ENCODE assay signal across 18 mouse cellular contexts in the genomic region with DNA sequence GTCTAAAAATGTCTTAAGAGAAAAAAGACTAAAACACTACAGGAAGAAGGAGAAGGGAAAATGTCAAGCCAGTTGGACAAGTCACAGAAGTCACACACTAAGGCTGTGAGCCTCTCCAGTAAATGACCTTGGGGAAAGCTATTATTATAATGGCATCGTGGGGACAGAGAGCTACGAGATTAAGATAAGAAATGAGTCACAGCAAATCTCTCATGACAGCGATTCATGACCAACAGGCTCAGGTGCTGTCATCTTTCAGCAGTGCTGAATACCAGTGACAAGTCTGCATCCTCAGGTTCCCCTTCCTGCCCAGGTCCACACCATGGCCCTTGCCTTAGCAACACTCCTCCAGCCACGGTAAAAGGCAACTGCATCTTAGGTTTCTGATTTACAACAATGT. TPM values are rescaled to one million over a fixed set of nuclear protein-coding genes. Genes with fewer than 3 reads are reported as not detected.
DNase-seq lines count a peak whose midpoint lies in the region; ATAC-seq and TF ChIP-seq lines count a peak whose summit lies in the region.
"Had no signal": no experiment of that assay in that cellular context is flagged by ENCODE, and none has a peak within 500 bp of the region (broad histone marks: within the 10 kb centered on the region; RNA-seq: fewer than 3 reads in every experiment).

No protein-coding gene starts in this region.

- H3K27ac ChIP-seq in hindbrain, postnatal 0 days: no peak overlapping the region
- no peak overlapping the region for H3K27ac ChIP-seq in hindbrain, embryonic 10.5 days
- H3K27ac ChIP-seq in heart, embryonic 13.5 days (replicated peaks): peak overlapping the region; percentile 79
- no peak overlapping the region for H3K27ac ChIP-seq in liver, postnatal 0 days (ENCODE audit: low read depth)
- no peak overlapping the region for H3K27ac ChIP-seq in cerebellum, adult 2 months (ENCODE audit: insufficient read depth, low read length)
- H3K27ac ChIP-seq: embryonic facial prominence, embryonic 13.5 days; hindbrain, embryonic 15.5 days; limb, embryonic 15.5 days; macrophage had no signal

- no peaks in the 10 kb centered on the region for H3K9me3 ChIP-seq in hindbrain, postnatal 0 days (ENCODE audit: low read length)
- no peaks in the 10 kb centered on the region for H3K9me3 ChIP-seq in hindbrain, embryonic 10.5 days
- no peaks in the 10 kb centered on the region for H3K9me3 ChIP-seq in heart, embryonic 13.5 days
- H3K9me3 ChIP-seq in liver, postnatal 0 days (ENCODE audit: low read length): no peaks in the 10 kb centered on the region
- H3K9me3 ChIP-seq: embryonic facial prominence, embryonic 13.5 days; hindbrain, embryonic 15.5 days; limb, embryonic 15.5 days had no signal

- 76% methylated on average over 4 of the region's 4 CpGs for WGBS in hindbrain, postnatal 0 days
- 94% methylated on average over 4 of the region's 4 CpGs for WGBS in hindbrain, embryonic 10.5 days
- 27% methylated on average over 4 of the region's 4 CpGs for WGBS in heart, embryonic 13.5 days
- 67% methylated on average over 4 of the region's 4 CpGs for WGBS in liver, postnatal 0 days (ENCODE audit: insufficient replicate concordance)
- 33% methylated on average over 4 of the region's 4 CpGs for WGBS in cerebellum, adult 2 months

- TF ChIP-seq EP300 in liver, postnatal 0 days (IDR thresholded peaks at IDR 0.05; ENCODE audit: low read depth): no peak

- no peak for TF ChIP-seq CTCF in hindbrain, postnatal 0 days (IDR thresholded peaks at IDR 0.05; ENCODE audit: low read depth)
- TF ChIP-seq CTCF in liver, postnatal 0 days (IDR thresholded peaks at IDR 0.05; ENCODE audit: low read depth): no peak
- no peak for TF ChIP-seq CTCF in cerebellum, adult 2 months (IDR thresholded peaks at IDR 0.05; ENCODE audit: borderline replicate concordance, insufficient read depth, low read depth, low read length)

- no peaks in the 10 kb centered on the region for H3K27me3 ChIP-seq in hindbrain, postnatal 0 days (ENCODE audit: insufficient read depth, low read length)
- H3K27me3 ChIP-seq in hindbrain, embryonic 10.5 days (ENCODE audit: insufficient read depth, poor library complexity, severe bottlenecking): no peaks in the 10 kb centered on the region
- no peaks in the 10 kb centered on the region for H3K27me3 ChIP-seq in heart, embryonic 13.5 days (replicated peaks)
- H3K27me3 ChIP-seq in liver, postnatal 0 days (ENCODE audit: insufficient read depth, low read length): no peaks in the 10 kb centered on the region
- no peaks in the 10 kb centered on the region for H3K27me3 ChIP-seq in cerebellum, adult 2 months (ENCODE audit: control insufficient read depth, insufficient read depth, low read length)
- H3K27me3 ChIP-seq: embryonic facial prominence, embryonic 13.5 days; hindbrain, embryonic 15.5 days; limb, embryonic 15.5 days had no signal

- no peak overlapping the region for H3K4me2 ChIP-seq in hindbrain, postnatal 0 days (ENCODE audit: low read depth, low read length)
- 0 out of 2 replicates have a peak overlapping the region, but pooled peaks have one; percentile 13 for H3K4me2 ChIP-seq in heart, embryonic 13.5 days
- H3K4me2 ChIP-seq in liver, postnatal 0 days (ENCODE audit: low read depth, low read length): no peak overlapping the region
- H3K4me2 ChIP-seq: embryonic facial prominence, embryonic 13.5 days; hindbrain, embryonic 15.5 days; limb, embryonic 15.5 days had no signal

- H3K9ac ChIP-seq in hindbrain, postnatal 0 days (replicated peaks; ENCODE audit: low read length): no peak overlapping the region
- no peak overlapping the region for H3K9ac ChIP-seq in heart, embryonic 13.5 days
- H3K9ac ChIP-seq in liver, postnatal 0 days (replicated peaks): no peak overlapping the region
- H3K9ac ChIP-seq: embryonic facial prominence, embryonic 13.5 days; hindbrain, embryonic 15.5 days; limb, embryonic 15.5 days had no signal

- no peak for ATAC-seq in hindbrain, postnatal 0 days
- ATAC-seq in heart, embryonic 13.5 days (ENCODE audit: extremely low read depth, insufficient number of reproducible peaks, low FRiP score, low TSS enrichment): peak; percentile 58; the same call in 1 of the 2 replicates
- ATAC-seq in megakaryocyte progenitor cell, adult 5-6 weeks (replicated peaks; ENCODE audit: poor library complexity): peak; percentile 26; the same call in 1 of the 2 replicates
- no peak for ATAC-seq in liver, postnatal 0 days
- ATAC-seq: midbrain, embryonic 16.5 days had no signal

- peak; percentile 23 to 58 for DNase-seq in adrenal gland, adult (ENCODE audit: inconsistent age in 2 of 2, low spot score in 1 of 2)
- no peak for DNase-seq in adrenal gland, postnatal 4 days (ENCODE audit: low spot score in 2 of 2)
- DNase-seq in hindbrain, postnatal 0 days (ENCODE audit: low spot score): peak; percentile 15
- DNase-seq in hindbrain, embryonic 10.5 days (ENCODE audit: low spot score): no peak
- DNase-seq in liver, postnatal 0 days: no peak
- no peak for DNase-seq in cerebellum, adult 2 months
- DNase-seq: gastrocnemius, postnatal 36 days; kidney, adult 8-10 months; kidney, postnatal 36 days; lung, adult 2 months; right cerebral cortex, postnatal 25 days had no signal

- no peaks in the 10 kb centered on the region for H3K36me3 ChIP-seq in hindbrain, postnatal 0 days (ENCODE audit: insufficient read depth, low read length)
- H3K36me3 ChIP-seq in hindbrain, embryonic 10.5 days: peaks cover 41% of the 10 kb centered on the region
- peaks cover 12% of the 10 kb centered on the region for H3K36me3 ChIP-seq in heart, embryonic 13.5 days
- H3K36me3 ChIP-seq in liver, postnatal 0 days (replicated peaks; ENCODE audit: insufficient read depth, low read length): no peaks in the 10 kb centered on the region; the same call in 1 of the 2 replicates
- H3K36me3 ChIP-seq: hindbrain, embryonic 15.5 days; limb, embryonic 15.5 days had no signal

- TF ChIP-seq POLR2A in cerebellum, adult 2 months (IDR thresholded peaks at IDR 0.05; ENCODE audit: borderline replicate concordance, insufficient read depth, low read length): no peak

- no peak overlapping the region for H3K4me3 ChIP-seq in hindbrain, postnatal 0 days (ENCODE audit: low read length)
- H3K4me3 ChIP-seq in hindbrain, embryonic 10.5 days: no peak overlapping the region
- H3K4me3 ChIP-seq in heart, embryonic 13.5 days: no peak overlapping the region
- H3K4me3 ChIP-seq in liver, postnatal 0 days (ENCODE audit: low read depth, low read length): no peak overlapping the region
- no peak overlapping the region for H3K4me3 ChIP-seq in cerebellum, adult 2 months (replicated peaks; ENCODE audit: insufficient read depth, low read depth, low read length)
- H3K4me3 ChIP-seq: embryonic facial prominence, embryonic 13.5 days; hindbrain, embryonic 15.5 days; limb, embryonic 15.5 days had no signal

- H3K4me1 ChIP-seq in hindbrain, postnatal 0 days (ENCODE audit: insufficient read depth, low read length): no peaks in the 10 kb centered on the region
- H3K4me1 ChIP-seq in hindbrain, embryonic 10.5 days (replicated peaks): no peaks in the 10 kb centered on the region
- H3K4me1 ChIP-seq in heart, embryonic 13.5 days: peaks cover 24% of the 10 kb centered on the region
- no peaks in the 10 kb centered on the region for H3K4me1 ChIP-seq in liver, postnatal 0 days (ENCODE audit: insufficient read depth)
- H3K4me1 ChIP-seq in cerebellum, adult 2 months (ENCODE audit: control insufficient read depth, insufficient read depth, low read length): no peaks in the 10 kb centered on the region
- H3K4me1 ChIP-seq: embryonic facial prominence, embryonic 13.5 days; hindbrain, embryonic 15.5 days; limb, embryonic 15.5 days had no signal

RNA-seq across cellular contexts. Expression of a gene that starts 46.8 kb away (rescaled TPM):
- 1 to 10 TPM; 6.5 to 7.3 TPM for total RNA-seq in adrenal gland, postnatal 4 days (2021)
- 1.9 and 3.3 TPM in 2 replicates for total RNA-seq in hindbrain, postnatal 0 days (2014; rRNA removed)
- polyA plus RNA-seq in hindbrain, postnatal 0 days (2015; fragmentation: Nextera tagmentation; extraction: Ambion mirVana): 0.69 and 0.79 TPM in 2 replicates
- 1.7 and 2.7 TPM in 2 replicates for polyA plus RNA-seq in hindbrain, embryonic 10.5 days (2016; fragmentation: Nextera tagmentation; extraction: Ambion mirVana)
- polyA plus RNA-seq in heart, embryonic 13.5 days (2015; fragmentation: Nextera tagmentation; extraction: Ambion mirVana): 1.6 and 2.0 TPM in 2 replicates
- 22.5 and 24.0 TPM in 2 replicates for total RNA-seq in megakaryocyte progenitor cell, adult 5-6 weeks (2015)
- total RNA-seq in megakaryocyte progenitor cell, adult 5-6 weeks (2017): 10.7 and 13.5 TPM in 2 replicates
- 1.5 and 1.7 TPM in 2 replicates for polyA plus RNA-seq in liver, postnatal 0 days (2015; fragmentation: Nextera tagmentation; extraction: Ambion mirVana)
- 0.35 and 0.38 TPM in 2 replicates for polyA plus RNA-seq in cerebellum, adult 2 months (2012; rRNA removed)

Comparison
In these comparisons a context has a peak if more than half of its experiments do, and no peak if none do; other contexts are left out.
1. DNase-seq: peak in adrenal gland, adult (2 of 2) and hindbrain, postnatal 0 days (single experiment); none in adrenal gland, postnatal 4 days (0 of 2), hindbrain, embryonic 10.5 days (single experiment), liver, postnatal 0 days (single experiment) and cerebellum, adult 2 months (0 of 2).
2. ATAC-seq: peak in heart, embryonic 13.5 days (single experiment) and megakaryocyte progenitor cell, adult 5-6 weeks (single experiment); none in hindbrain, postnatal 0 days (single experiment) and liver, postnatal 0 days (single experiment).